Mouse (Mus musculus) CH12.LX (cell line): ENCODE results near the gene Tnrc6b. TPM values are rescaled to one million over a fixed set of nuclear protein-coding genes. Genes with fewer than 3 reads are reported as not detected.
A peak's percentile ranks its signal among the peaks of the same experiment; 100 is the strongest.

Experiments used
- DNase-seq: peaks from one replicate; pipeline ENCODE4 v3.0.0-alpha.2; 2013; ENCODE audit errors: extremely low read depth
- H3K27ac ChIP-seq: 2 replicates; pipeline ENCODE4 v1.5.1; 2012; ENCODE audit warnings: low read depth, mild to moderate bottlenecking, control low read depth, moderate library complexity; ENCODE audit not compliant: insufficient read depth
- H3K27me3 ChIP-seq: replicated peaks from 2 replicates; pipeline ENCODE3; 2012; ENCODE audit warnings: inconsistent platforms
- H3K36me3 ChIP-seq, 2 experiments: replicated peaks in 1 of 2; 2 replicates each; pipeline versions ENCODE3 to v1.6.1; 2012; ENCODE audit warnings: inconsistent platforms in 1 of 2, low read length in 1 of 2, mild to moderate bottlenecking in 1 of 2, mixed read lengths in 1 of 2, moderate library complexity in 1 of 2; ENCODE audit not compliant: control insufficient read depth in 1 of 2, insufficient read depth in 1 of 2
- H3K4me1 ChIP-seq, 2 experiments: 2 replicates each; pipeline ENCODE4 v1.6.1; 2012; ENCODE audit warnings: inconsistent platforms in 1 of 2, moderate library complexity in 1 of 2; ENCODE audit not compliant: insufficient read depth in 2 of 2, control insufficient read depth in 1 of 2
- H3K4me2 ChIP-seq: 2 replicates; pipeline ENCODE4 v1.6.1; 2012; ENCODE audit warnings: low read depth, mild to moderate bottlenecking, control low read depth; ENCODE audit not compliant: poor library complexity, insufficient read depth, severe bottlenecking
- H3K4me3 ChIP-seq, 3 experiments: fragments of 150-350 bp in 1 of 3; sonication (generic) in 1 of 3; replicated peaks in 1 of 3; 2 replicates each; pipeline versions ENCODE3 to v1.5.1; 2011 to 2012; ENCODE audit warnings: low read depth in 2 of 3, low read length in 2 of 3, mild to moderate bottlenecking in 2 of 3, moderate library complexity in 2 of 3, control low read depth in 1 of 3, improper control_type of control experiment in 1 of 3, inconsistent platforms in 1 of 3, mixed read lengths in 1 of 3; ENCODE audit not compliant: poor library complexity in 1 of 3
- H3K79me2 ChIP-seq: replicated peaks from 2 replicates; pipeline ENCODE4 v1.6.1; 2012; ENCODE audit warnings: mild to moderate bottlenecking, moderate library complexity; ENCODE audit not compliant: control insufficient read depth, poor library complexity, insufficient read depth, severe bottlenecking; ENCODE audit errors: extremely low read depth
- H3K9ac ChIP-seq: 2 replicates; pipeline ENCODE4 v1.6.1; 2012; ENCODE audit warnings: low read depth, mild to moderate bottlenecking, control low read depth, moderate library complexity; ENCODE audit not compliant: insufficient read depth
- H3K9me3 ChIP-seq: replicated peaks from 2 replicates; pipeline ENCODE3; 2012; ENCODE audit warnings: low read length, inconsistent platforms, mixed read lengths
- BHLHE40 ChIP-seq: IDR thresholded peaks from 2 replicates; pipeline ENCODE4 v1.6.1; 2011; ENCODE audit warnings: mild to moderate bottlenecking, low read depth, low read length, improper control_type of control experiment
- E2F4 ChIP-seq: IDR thresholded peaks from 2 replicates; pipeline ENCODE4 v1.6.1; 2011; ENCODE audit warnings: low read depth, low read length, improper control_type of control experiment; ENCODE audit not compliant: insufficient replicate concordance
- EP300 ChIP-seq: IDR thresholded peaks from 2 replicates; pipeline ENCODE4 v1.6.1; 2011; ENCODE audit warnings: low read length, improper control_type of control experiment
- ETS1 ChIP-seq: conservative IDR thresholded peaks from 2 replicates; pipeline ENCODE4 v1.6.1; 2012; ENCODE audit warnings: low read depth, mild to moderate bottlenecking, inconsistent platforms, low read length, improper control_type of control experiment, moderate library complexity
- GABPA ChIP-seq: IDR thresholded peaks from 2 replicates; pipeline ENCODE4 v1.6.1; 2012; ENCODE audit warnings: low read depth, low read length, improper control_type of control experiment, inconsistent platforms; ENCODE audit not compliant: insufficient replicate concordance
- IRF4 ChIP-seq: IDR thresholded peaks from 2 replicates; pipeline ENCODE4 v1.6.1; 2014; ENCODE audit warnings: low read depth, mild to moderate bottlenecking, inconsistent platforms, low read length, improper control_type of control experiment
- JUN ChIP-seq: IDR thresholded peaks from 2 replicates; pipeline ENCODE4 v1.6.1; 2011; ENCODE audit warnings: low read depth, mild to moderate bottlenecking, low read length, improper control_type of control experiment, moderate library complexity; ENCODE audit not compliant: insufficient read depth
- JUND ChIP-seq: conservative IDR thresholded peaks from 2 replicates; pipeline ENCODE4 v1.6.1; 2011; ENCODE audit warnings: low read depth, low read length, improper control_type of control experiment
- KAT2A ChIP-seq: IDR thresholded peaks from 2 replicates; pipeline ENCODE4 v1.6.1; 2012; ENCODE audit warnings: low read length, improper control_type of control experiment, inconsistent platforms; ENCODE audit not compliant: insufficient replicate concordance
- MAFK ChIP-seq: IDR thresholded peaks from 2 replicates; pipeline ENCODE4 v1.6.1; 2011; ENCODE audit warnings: low read length, improper control_type of control experiment; ENCODE audit not compliant: insufficient replicate concordance
- MAX ChIP-seq: IDR thresholded peaks from 2 replicates; pipeline ENCODE4 v1.6.1; 2011; ENCODE audit warnings: low read length, improper control_type of control experiment
- MAZ ChIP-seq: IDR thresholded peaks from 2 replicates; pipeline ENCODE4 v1.6.1; 2012; ENCODE audit warnings: low read depth, mild to moderate bottlenecking, inconsistent platforms, low read length, improper control_type of control experiment, moderate library complexity
- MEF2A ChIP-seq: IDR thresholded peaks from 2 replicates; pipeline ENCODE4 v1.6.1; 2014; ENCODE audit warnings: low read depth, mild to moderate bottlenecking, inconsistent platforms, low read length, improper control_type of control experiment, borderline replicate concordance
- MXI1 ChIP-seq: IDR thresholded peaks from 2 replicates; pipeline ENCODE4 v1.6.1; 2011; ENCODE audit warnings: mild to moderate bottlenecking, low read depth, low read length, improper control_type of control experiment
- MYC ChIP-seq: IDR thresholded peaks from 2 replicates; pipeline ENCODE4 v1.6.1; 2011; ENCODE audit warnings: low read depth, mild to moderate bottlenecking, improper control_type of control experiment, low read length
- NELFE ChIP-seq: IDR thresholded peaks from 2 replicates; pipeline ENCODE4 v1.6.1; 2011; ENCODE audit warnings: low read depth, low read length, improper control_type of control experiment
- NRF1 ChIP-seq: IDR thresholded peaks from 2 replicates; pipeline ENCODE4 v1.6.1; 2014; ENCODE audit warnings: low read depth, mild to moderate bottlenecking, inconsistent platforms, low read length, improper control_type of control experiment, moderate library complexity
- PAX5 ChIP-seq: IDR thresholded peaks from 2 replicates; pipeline ENCODE4 v1.6.1; 2012; ENCODE audit warnings: low read length, inconsistent platforms, mixed read lengths
- POLR2A ChIP-seq: IDR thresholded peaks from 2 replicates; pipeline ENCODE4 v1.6.1; 2011; ENCODE audit warnings: low read depth, mild to moderate bottlenecking, improper control_type of control experiment, low read length
- POLR2AphosphoS2 ChIP-seq: IDR thresholded peaks from 2 replicates; pipeline ENCODE4 v1.6.1; 2011; ENCODE audit warnings: low read depth, low read length, improper control_type of control experiment
- RAD21 ChIP-seq: IDR thresholded peaks from 2 replicates; pipeline ENCODE4 v1.6.1; 2011; ENCODE audit warnings: low read depth, mild to moderate bottlenecking, low read length, improper control_type of control experiment, moderate library complexity
- SIN3A ChIP-seq: IDR thresholded peaks from 2 replicates; pipeline ENCODE4 v1.6.1; 2012; ENCODE audit warnings: low read length, improper control_type of control experiment, inconsistent platforms
- SMC3 ChIP-seq: IDR thresholded peaks from 2 replicates; pipeline ENCODE4 v1.6.1; 2011; ENCODE audit warnings: low read depth, low read length, improper control_type of control experiment
- TCF12 ChIP-seq: IDR thresholded peaks from 2 replicates; pipeline ENCODE4 v1.6.1; 2014; ENCODE audit warnings: low read depth, mild to moderate bottlenecking, inconsistent platforms, low read length, improper control_type of control experiment
- UBTF ChIP-seq: IDR thresholded peaks from 2 replicates; pipeline ENCODE4 v1.6.1; 2012; ENCODE audit warnings: low read depth, mild to moderate bottlenecking, inconsistent platforms, low read length, improper control_type of control experiment, moderate library complexity
- USF2 ChIP-seq: conservative IDR thresholded peaks from 2 replicates; pipeline ENCODE4 v1.6.1; 2011; ENCODE audit warnings: low read depth, low read length, improper control_type of control experiment
- ZC3H11A ChIP-seq: IDR thresholded peaks from 2 replicates; pipeline ENCODE4 v1.6.1; 2012; ENCODE audit warnings: low read depth, mild to moderate bottlenecking, inconsistent platforms, low read length, improper control_type of control experiment
- ZKSCAN1 ChIP-seq: IDR thresholded peaks from 2 replicates; pipeline ENCODE4 v1.6.1; 2012; ENCODE audit warnings: low read depth, inconsistent platforms, low read length, improper control_type of control experiment, borderline replicate concordance
- ZMIZ1 ChIP-seq: IDR thresholded peaks from 2 replicates; pipeline ENCODE4 v1.6.1; 2012; ENCODE audit warnings: low read depth, mild to moderate bottlenecking, inconsistent platforms, low read length, improper control_type of control experiment
- ZNF384 ChIP-seq: IDR thresholded peaks from 2 replicates; pipeline ENCODE4 v1.6.1; 2012; ENCODE audit warnings: low read depth, low read length, improper control_type of control experiment, inconsistent platforms
- dilution Hi-C: fragments of 300-500 bp; cut with MboI; formaldehyde crosslinking; loops from 2 replicates; pipeline ENCODE4 v1.14.3; 2020; ENCODE audit warnings: low sequenced_read_pairs; ENCODE audit not compliant: extremely low pct_unique_long_range_greater_than_20kb, extremely low pct_ligation_motif_present
- in situ Hi-C: fragments of 300-500 bp; cut with MboI; formaldehyde crosslinking; loops from 3 replicates; pipeline ENCODE4 v1.14.3; 2019; ENCODE audit warnings: low sequenced_read_pairs, low pct_ligation_motif_present, low pct_unique_long_range_greater_than_20kb, mixed read lengths
- polyA plus RNA-seq: library from polyadenylated mRNA; unstranded; fragments of >175 nt; gene quantifications from 2 replicates; pipeline ENCODE4 v1.2.1, GENCODE M21; 2012; ENCODE audit warnings: low read depth; ENCODE audit not compliant: insufficient read length
- total RNA-seq, 2 experiments: library from RNA; depleted of rRNA; stranded (reverse); fragments of 300-350 nt in 1 of 2; fragments of >200 nt in 1 of 2; gene quantifications; 2 replicates each; pipeline ENCODE4 v1.2.3; 2012 to 2014

Gene Tnrc6b
- total and polyA plus RNA-seq, 3 experiments: 6.0 to 17.1 (median 16.1) TPM

- TF ChIP-seq ZKSCAN1: no peak
- TF ChIP-seq MYC: 0 out of 2 replicates have a peak, but pooled peaks have one; percentile 33
- TF ChIP-seq MEF2A: no peak
- Histone ChIP-seq H3K36me3 (peaks cover 6 to 51% of the 10 kb centered on the region in 2 experiments), H3K4me3 (peak overlapping the region in 2 of 3 experiments; percentile 8 to 31), H3K4me2 (peak overlapping the region; percentile 88), H3K79me2 (peaks cover 33% of the 10 kb centered on the region), H3K4me1 (peaks cover 24 to 74% of the 10 kb centered on the region in 2 experiments), H3K27me3 (no peaks in the 10 kb centered on the region), H3K27ac (peak overlapping the region; percentile 94), H3K9ac (peak overlapping the region; percentile 98), H3K9me3 (peaks cover 4% of the 10 kb centered on the region)
- DNase-seq: no peak
- in situ Hi-C loops: loop anchor here (5.0 to 25.0 kb wide), 2 partner anchors 37 to 142 kb away; no protein-coding TSS in a partner anchor
- dilution Hi-C loops: no loop called here
Observed at GRCm38 (mm10) chr15:80779006-80779405, 67.9 kb downstream of the Tnrc6b start.

GRCm38 (mm10) chr15:80780154-80780751 lies 69.1 kb downstream of the Tnrc6b start:
- DNase-seq: peak; percentile 64
- dilution Hi-C loops (no loop called here), in situ Hi-C loops (loop anchor here (25.0 kb wide), 1 partner anchor 143 kb away; no protein-coding TSS in a partner anchor)
- Histone ChIP-seq H3K9me3 (peaks cover 1% of the 10 kb centered on the region), H3K27ac (peak overlapping the region; percentile 94), H3K4me1 (peaks cover 20 to 73% of the 10 kb centered on the region in 2 experiments), H3K9ac (peak overlapping the region; percentile 98), H3K79me2 (peaks cover 35% of the 10 kb centered on the region), H3K36me3 (peaks cover 6 to 40% of the 10 kb centered on the region in 2 experiments), H3K27me3 (no peaks in the 10 kb centered on the region), H3K4me3 (peak overlapping the region; percentile 43 to 69 (median 64)), H3K4me2 (peak overlapping the region; percentile 88)
- TF ChIP-seq KAT2A (no peak), PAX5 (no peak), RAD21 (no peak), NRF1 (no peak), ZC3H11A (no peak), ZNF384 (no peak), MAX (no peak; the same call in 1 of the 2 replicates), UBTF (0 out of 2 replicates have a peak, but pooled peaks have one; percentile 56), SMC3 (no peak), E2F4 (no peak), IRF4 (peak; percentile 78), BHLHE40 (no peak), ZMIZ1 (peak; percentile 68; the same call in 1 of the 2 replicates), NELFE (peak; percentile 69), USF2 (no peak), POLR2AphosphoS2 (peak; percentile 75), EP300 (no peak), POLR2A (peak; percentile 77), MEF2A (no peak), MXI1 (0 out of 2 replicates have a peak, but pooled peaks have one; percentile 38), TCF12 (peak; percentile 83), SIN3A (peak; percentile 57; the same call in 1 of the 2 replicates), MAZ (no peak; the same call in 1 of the 2 replicates), ETS1 (peak; percentile 25; the same call in 1 of the 2 replicates), JUN (no peak), JUND (no peak), GABPA (no peak), ZKSCAN1 (no peak), MYC (no peak), MAFK (peak; percentile 79)
